Mouse (Mus musculus) cerebellum, adult 2 months (tissue): ENCODE data around the gene Ins2. TPM values are rescaled to one million over a fixed set of nuclear protein-coding genes. Genes with fewer than 3 reads are reported as not detected.

Source experiments
- DNase-seq, 2 experiments: peaks; one replicate each; pipeline ENCODE4 v3.0.0; 2021
- H3K27ac ChIP-seq: fragments of 200-500 bp; 2 replicates; pipeline ENCODE4 v1.5.1; 2012; ENCODE audit warnings: low read length, control low read depth, inconsistent platforms; ENCODE audit not compliant: insufficient read depth
- H3K27me3 ChIP-seq: fragments of 200-500 bp; 2 replicates; pipeline ENCODE4 v1.6.1; 2012; ENCODE audit warnings: inconsistent platforms, mild to moderate bottlenecking, low read length, moderate library complexity; ENCODE audit not compliant: control insufficient read depth, insufficient read depth
- H3K4me1 ChIP-seq: fragments of 200-500 bp; 2 replicates; pipeline ENCODE4 v1.6.1; 2011; ENCODE audit warnings: low read length; ENCODE audit not compliant: control insufficient read depth, insufficient read depth
- H3K4me3 ChIP-seq: fragments of 200-500 bp; replicated peaks from 2 replicates; pipeline ENCODE3; 2011; ENCODE audit warnings: mild to moderate bottlenecking, low read depth, low read length, control low read depth; ENCODE audit not compliant: insufficient read depth
- CTCF ChIP-seq: fragments of 200-500 bp; IDR thresholded peaks from 2 replicates; pipeline ENCODE4 v1.5.1; 2011; ENCODE audit warnings: low read depth, mild to moderate bottlenecking, control low read depth, low read length, moderate library complexity, borderline replicate concordance; ENCODE audit not compliant: insufficient read depth
- POLR2A ChIP-seq: fragments of 200-500 bp; IDR thresholded peaks from 2 replicates; pipeline ENCODE4 v1.6.1; 2011; ENCODE audit warnings: low read length, control low read depth, borderline replicate concordance; ENCODE audit not compliant: insufficient read depth
- WGBS: fragments of 180-500 bp; shearing (Covaris S2); methylation state at CpG from one replicate; pipeline ENCODE4 v1.1.7; 2018; 5-methylcytosine and 5-hydroxymethylcytosine counted together
- polyA plus RNA-seq: library from polyadenylated mRNA; depleted of rRNA; stranded (reverse); fragments of >200 nt; gene quantifications from 2 replicates; pipeline ENCODE4 v1.2.3, GENCODE M21; 2012; rRNA removed

Gene Ins2
- polyA plus RNA-seq, 1 experiment, result 0.80 TPM

GRCm38 (mm10) chr7:142656055-142656454 is 87.1 kb downstream of the Ins2 start:
- WGBS, result 44% methylated on average over 4 of the region's 4 CpGs
- H3K4me3 ChIP-seq, result no peak overlapping the region
- no peak overlapping the region for H3K27ac ChIP-seq
- no peak for DNase-seq
- no peak for TF ChIP-seq POLR2A
- no peaks in the 10 kb centered on the region for H3K4me1 ChIP-seq
- peaks cover 10% of the 10 kb centered on the region; the same call in 1 of the 2 replicates for H3K27me3 ChIP-seq

GRCm38 (mm10) chr7:142655633-142656032 is 87.5 kb downstream of the Ins2 start:
- H3K4me1 ChIP-seq, result no peaks in the 10 kb centered on the region
- DNase-seq, result no peak
- H3K4me3 ChIP-seq, result no peak overlapping the region
- peaks cover 10% of the 10 kb centered on the region; the same call in 1 of the 2 replicates for H3K27me3 ChIP-seq
- no peak for TF ChIP-seq POLR2A
- TF ChIP-seq CTCF, result no peak
- no peak overlapping the region for H3K27ac ChIP-seq
- WGBS, result 14% methylated on average over 11 of the region's 11 CpGs

- no peak for DNase-seq
- H3K4me1 ChIP-seq, result no peaks in the 10 kb centered on the region
- H3K4me3 ChIP-seq, result no peak overlapping the region
- no peak overlapping the region for H3K27ac ChIP-seq
- 9% methylated on average over 18 of the region's 18 CpGs for WGBS
- TF ChIP-seq CTCF (no peak), POLR2A (no peak)
- H3K27me3 ChIP-seq, result peaks cover 6% of the 10 kb centered on the region; the same call in 1 of the 2 replicates
These were observed 89.5 kb downstream of the Ins2 start for GRCm38 (mm10) chr7:142653726-142654125.

- TF ChIP-seq CTCF (no peak), POLR2A (no peak)
- H3K27me3 ChIP-seq, result no peaks in the 10 kb centered on the region
- H3K4me1 ChIP-seq, result no peaks in the 10 kb centered on the region; the same call in 1 of the 2 replicates
- 73% methylated on average over 6 of the region's 6 CpGs for WGBS
- H3K27ac ChIP-seq, result no peak overlapping the region
- no peak overlapping the region for H3K4me3 ChIP-seq
- DNase-seq, result no peak
These were observed 96.5 kb downstream of the Ins2 start for GRCm38 (mm10) chr7:142646676-142647075.

- H3K27me3 ChIP-seq, result no peaks in the 10 kb centered on the region
- no peak for TF ChIP-seq POLR2A
- no peak for TF ChIP-seq CTCF
- DNase-seq, result no peak
- no peaks in the 10 kb centered on the region; the same call in 1 of the 2 replicates for H3K4me1 ChIP-seq
- H3K4me3 ChIP-seq, result no peak overlapping the region
- 47% methylated on average over 5 of the region's 5 CpGs for WGBS
- no peak overlapping the region for H3K27ac ChIP-seq
These were observed 98.1 kb downstream of the Ins2 start for GRCm38 (mm10) chr7:142645045-142645444.

- Histone ChIP-seq H3K4me1 (peaks cover 4% of the 10 kb centered on the region; the same call in 1 of the 2 replicates), H3K27ac (no peak overlapping the region), H3K27me3 (no peaks in the 10 kb centered on the region), H3K4me3 (no peak overlapping the region)
- TF ChIP-seq POLR2A (no peak), CTCF (no peak)
- DNase-seq, result peak in 1 of 2 experiments; percentile 61
These were observed 107.0 kb downstream of the Ins2 start for GRCm38 (mm10) chr7:142636178-142636577.

GRCm38 (mm10) chr7:142630691-142631090 is 112.5 kb downstream of the Ins2 start:
- Histone ChIP-seq H3K4me3 (no peak overlapping the region), H3K27ac (no peak overlapping the region), H3K4me1 (peaks cover 15% of the 10 kb centered on the region), H3K27me3 (no peaks in the 10 kb centered on the region)
- DNase-seq, result peak; percentile 82 to 89
- WGBS, result 8% methylated on average over 10 of the region's 10 CpGs
- no peak for TF ChIP-seq POLR2A
- no peak for TF ChIP-seq CTCF

- H3K4me3 ChIP-seq, result no peak overlapping the region
- 24% methylated on average over 6 of the region's 6 CpGs for WGBS
- TF ChIP-seq POLR2A (no peak), CTCF (no peak)
- no peak for DNase-seq
- no peak overlapping the region for H3K27ac ChIP-seq
- peaks cover 15% of the 10 kb centered on the region for H3K4me1 ChIP-seq
- H3K27me3 ChIP-seq, result no peaks in the 10 kb centered on the region
These were observed 113.4 kb downstream of the Ins2 start for GRCm38 (mm10) chr7:142629806-142630205.

Other genes with a start within 250 kb of the Ins2 start
- 0.39 and 0.65 TPM in 2 replicates for gene Tnnt3, start 244.5 kb downstream of the Ins2 start, polyA plus RNA-seq
- 81.9 and 87.2 TPM in 2 replicates for gene Mrpl23, start 210.7 kb downstream of the Ins2 start, polyA plus RNA-seq
- 67.2 and 99.9 TPM in 2 replicates for gene Igf2, start 76.6 kb downstream of the Ins2 start, polyA plus RNA-seq
- 0.02 TPM in 1 of 2 replicates, not detected in the other for gene Gm49394, start 73.4 kb downstream of the Ins2 start, polyA plus RNA-seq
- 11.0 and 13.6 TPM in 2 replicates for gene Th, start 187.7 kb upstream of the Ins2 start, polyA plus RNA-seq
- 0.74 and 0.89 TPM in 2 replicates for gene Ascl2, start 225.9 kb upstream of the Ins2 start, polyA plus RNA-seq